ENCODE assay signal across 21 mouse cellular contexts in the genomic region with DNA sequence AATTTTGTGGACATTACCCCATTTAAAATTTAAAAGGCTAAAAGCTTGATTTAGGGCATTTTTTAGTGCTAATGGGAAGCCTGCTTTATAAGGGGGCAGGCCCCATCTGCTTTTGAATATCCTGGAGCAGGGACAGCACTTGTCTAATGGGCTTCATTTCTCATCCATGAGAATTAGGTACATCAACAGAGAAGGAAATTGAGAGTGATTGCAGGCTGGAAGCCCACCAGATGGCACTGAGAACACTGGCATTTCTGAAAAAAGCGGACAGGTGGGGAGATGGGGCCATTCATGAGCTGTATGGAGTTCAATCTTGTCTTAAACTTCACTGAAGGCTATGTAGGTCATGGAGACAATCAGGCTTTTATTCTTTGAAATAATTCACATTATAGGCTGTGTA.
DNase-seq lines count a peak whose midpoint lies in the region; ATAC-seq lines count a peak whose summit lies in the region.
"Had no signal": no experiment of that assay in that cellular context is flagged by ENCODE, and none has a peak within 500 bp of the region (broad histone marks: within the 10 kb centered on the region; RNA-seq: fewer than 3 reads in every experiment).

No protein-coding gene starts in this region.

- no peak for DNase-seq in cerebellum, postnatal 4 days (ENCODE audit: low spot score in 2 of 2)
- DNase-seq in heart, adult 11 months, result peak; percentile 39
- DNase-seq in heart, adult 8-10 months (ENCODE audit: low spot score), result no peak
- DNase-seq in brain, adult 2 months (ENCODE audit: low read depth, low spot score), result peak; percentile 66
- peak; percentile 26 for DNase-seq in retina, embryonic 14.5 days (ENCODE audit: low spot score)
- DNase-seq in ovary, adult 18-20 months (ENCODE audit: low spot score), result no peak
- DNase-seq: adrenal gland, adult 2 months; embryo, embryonic 11 days; gastrocnemius, adult 2 months; gastrocnemius, postnatal 36 days; heart, postnatal 14 days; kidney, adult 8-10 months; kidney, postnatal 4 days; lung, embryonic 14.5 days; lung, postnatal 14 days had no signal

- ATAC-seq in cerebellum, adult (ENCODE audit: insufficient number of reproducible peaks, low FRiP score, low TSS enrichment), result peak; percentile 52; the same call in 1 of the 2 replicates
- ATAC-seq: activated CD4-positive, CD25-positive, alpha-beta regulatory T cell, adult 4 months; forebrain, embryonic 14.5 days; hindbrain, embryonic 16.5 days; intestine, embryonic 15.5 days; midbrain, embryonic 15.5 days had no signal

Comparison
In these comparisons a context has a peak if more than half of its experiments do, and no peak if none do; other contexts are left out.
1. DNase-seq: peak in heart, adult 11 months (single experiment), brain, adult 2 months (single experiment) and retina, embryonic 14.5 days (single experiment); none in cerebellum, postnatal 4 days (0 of 2), heart, adult 8-10 months (single experiment) and ovary, adult 18-20 months (single experiment).